Mouse (Mus musculus): Measurements from ENCODE around the gene Zc3hc1. TPM values are rescaled to one million over a fixed set of nuclear protein-coding genes. Genes with fewer than 3 reads are reported as not detected.

The Zc3hc1 gene
- polyA plus RNA-seq, 1 experiment from 2014 or later, result 44.0 TPM

DNA sequence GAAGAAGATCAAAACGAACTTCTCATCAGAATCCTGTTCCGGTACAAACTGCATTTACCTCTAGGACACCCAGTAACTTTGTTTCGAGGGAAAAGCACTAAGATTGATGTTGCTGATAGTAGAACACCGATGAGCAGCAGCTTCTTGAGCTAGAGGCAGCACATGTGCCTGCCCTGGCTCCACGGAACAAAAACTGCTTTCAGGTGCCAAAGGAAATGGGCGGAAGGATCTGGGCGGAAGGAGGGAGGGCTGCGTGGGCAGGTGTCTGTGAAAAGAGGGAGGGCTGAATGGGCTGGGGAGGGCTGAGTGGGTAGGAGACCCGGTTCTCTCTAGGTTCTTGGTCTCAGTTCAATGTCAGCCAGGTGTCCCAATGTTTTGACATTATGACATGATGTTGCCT, 39.5 kb downstream of the Zc3hc1 start:
- Histone ChIP-seq H3K4me1 (replicated peaks) (peaks cover 25% of the 10 kb centered on the region), H3K4me2 (no peak overlapping the region), H3K4me3 (no peak overlapping the region), H3K9me3 (replicated peaks) (no peaks in the 10 kb centered on the region), H3K27me3 (replicated peaks) (no peaks in the 10 kb centered on the region), H3K36me3 (no peaks in the 10 kb centered on the region), H3K27ac (ENCODE audit: poor library complexity, severe bottlenecking) (no peak overlapping the region), H3K9ac (no peak overlapping the region)
- 78% methylated on average over 9 of the region's 9 CpGs for WGBS
- no peak for ATAC-seq (ENCODE audit: insufficient number of reproducible peaks, low FRiP score)

DNA sequence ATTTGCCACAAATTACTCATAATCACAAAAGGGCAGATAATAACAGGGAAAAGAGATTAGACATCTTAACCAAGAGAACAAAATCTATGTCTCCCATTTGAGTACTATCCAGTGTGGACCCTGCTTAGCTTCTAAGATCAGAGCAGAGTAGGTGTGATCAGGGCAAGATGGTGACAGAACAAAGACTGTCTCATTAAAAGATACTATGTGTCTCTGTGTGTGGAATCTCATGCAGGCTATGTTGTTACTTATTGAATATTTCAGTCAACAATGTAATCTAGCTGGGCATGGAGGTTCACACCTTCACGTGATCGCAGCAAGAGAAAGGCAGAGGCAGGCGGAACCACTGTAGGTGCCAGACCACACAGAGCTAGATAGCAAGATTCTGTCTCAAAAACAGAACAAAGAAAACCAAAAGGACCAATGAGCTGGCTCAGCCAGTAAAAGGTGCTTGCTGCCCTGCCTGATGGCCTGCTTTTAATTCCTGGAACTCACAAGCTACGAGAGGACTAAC, 43.5 kb downstream of the Zc3hc1 start:
- Histone ChIP-seq H3K36me3 (no peaks in the 10 kb centered on the region), H3K27me3 (replicated peaks) (no peaks in the 10 kb centered on the region), H3K4me1 (replicated peaks) (no peaks in the 10 kb centered on the region), H3K27ac (ENCODE audit: poor library complexity, severe bottlenecking) (no peak overlapping the region), H3K9ac (no peak overlapping the region), H3K4me2 (no peak overlapping the region), H3K9me3 (replicated peaks) (no peaks in the 10 kb centered on the region), H3K4me3 (no peak overlapping the region)
- no peak for ATAC-seq (ENCODE audit: insufficient number of reproducible peaks, low FRiP score)
- WGBS, result 84% methylated on average over 4 of the region's 4 CpGs

DNA sequence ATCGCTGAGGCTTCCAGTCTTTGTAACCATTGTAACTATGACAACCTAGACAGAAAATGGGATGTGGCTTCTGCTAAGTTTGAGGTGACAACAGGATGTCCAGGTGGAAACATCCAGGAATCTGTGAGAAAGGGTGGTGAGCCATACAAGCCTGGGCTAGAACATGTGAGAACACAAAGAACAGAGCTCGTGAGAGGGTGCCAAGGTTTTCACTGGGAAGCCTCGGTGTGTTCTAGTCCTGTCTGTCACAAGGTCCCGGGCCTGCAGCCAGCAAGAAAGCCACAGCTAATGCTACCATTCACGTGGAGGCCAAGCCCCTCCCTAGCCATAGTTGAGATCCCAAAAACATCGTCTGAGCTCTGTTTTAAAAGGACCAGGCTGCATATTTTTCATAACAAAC, 44.1 kb downstream of the Zc3hc1 start:
- Histone ChIP-seq H3K4me1 (replicated peaks) (no peaks in the 10 kb centered on the region), H3K4me3 (no peak overlapping the region), H3K27me3 (replicated peaks) (no peaks in the 10 kb centered on the region), H3K9me3 (replicated peaks) (no peaks in the 10 kb centered on the region), H3K9ac (no peak overlapping the region), H3K4me2 (no peak overlapping the region), H3K27ac (ENCODE audit: poor library complexity, severe bottlenecking) (no peak overlapping the region), H3K36me3 (no peaks in the 10 kb centered on the region)
- 65% methylated on average over 6 of the region's 6 CpGs for WGBS
- ATAC-seq (ENCODE audit: insufficient number of reproducible peaks, low FRiP score), result no peak

DNA sequence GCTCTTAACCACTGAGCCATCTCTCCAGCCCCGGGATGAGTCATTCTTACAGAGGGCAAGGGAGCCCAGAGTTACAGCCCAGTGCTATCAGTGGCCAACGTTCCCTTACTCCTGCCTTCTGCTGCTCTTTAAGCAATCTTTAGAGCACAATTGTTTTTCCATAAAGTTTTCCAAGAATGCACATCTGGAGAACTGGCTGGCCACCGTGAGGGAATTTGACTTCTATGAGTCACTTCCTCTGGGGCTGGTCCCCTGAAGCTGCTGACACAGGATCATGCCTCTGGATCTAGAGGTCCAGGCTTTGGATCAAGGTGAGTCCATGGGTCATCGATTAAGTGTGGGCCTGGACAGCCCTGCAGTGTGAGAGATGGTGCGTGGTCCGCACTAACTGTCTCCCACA, 46.8 kb downstream of the Zc3hc1 start:
- H3K4me2 ChIP-seq, result no peak overlapping the region
- H3K27ac ChIP-seq (ENCODE audit: poor library complexity, severe bottlenecking), result peak overlapping the region; percentile 1; the same call in 1 of the 2 replicates
- no peaks in the 10 kb centered on the region for H3K9me3 ChIP-seq (replicated peaks)
- H3K27me3 ChIP-seq (replicated peaks), result no peaks in the 10 kb centered on the region
- H3K36me3 ChIP-seq, result no peaks in the 10 kb centered on the region
- 0 out of 2 replicates have a peak, but pooled peaks have one; percentile 51 for ATAC-seq (ENCODE audit: insufficient number of reproducible peaks, low FRiP score)
- no peak overlapping the region for H3K4me3 ChIP-seq
- H3K4me1 ChIP-seq (replicated peaks), result peaks cover 10% of the 10 kb centered on the region
- H3K9ac ChIP-seq, result no peak overlapping the region
- WGBS, result 60% methylated on average over 6 of the region's 6 CpGs

DNA sequence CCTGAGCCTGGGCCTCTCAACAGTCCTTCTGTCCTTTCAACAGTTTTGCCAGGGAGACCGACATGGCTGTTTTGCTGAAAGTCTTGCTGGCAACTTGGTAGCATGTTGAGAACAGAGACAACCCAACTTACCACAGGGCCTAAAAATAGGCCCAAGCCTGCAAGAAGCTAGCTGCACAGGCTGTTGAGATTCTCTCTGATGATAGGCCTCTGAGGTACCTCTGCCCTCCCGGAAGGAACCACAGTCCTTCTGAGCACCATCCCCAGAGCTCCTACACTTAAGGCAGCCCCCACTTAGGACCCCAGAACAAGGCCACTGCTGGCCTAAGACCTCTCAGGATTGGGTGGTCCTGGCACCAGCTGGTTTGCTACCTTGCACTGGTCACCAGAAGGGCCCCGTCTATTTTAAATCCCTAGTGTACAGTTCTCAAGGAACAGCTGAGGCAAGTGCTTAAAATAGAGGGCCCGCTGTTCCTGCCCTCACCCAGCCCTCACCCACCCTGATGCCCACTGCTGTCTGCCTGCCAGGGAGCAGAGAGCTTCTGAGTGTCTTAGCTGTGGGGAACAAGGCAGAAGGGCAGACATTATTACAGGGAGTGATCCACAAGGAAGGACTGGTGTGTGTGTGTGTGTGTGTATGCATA, 50.5 kb downstream of the Zc3hc1 start:
- 46% methylated on average over 4 of the region's 4 CpGs for WGBS
- H3K4me1 ChIP-seq (replicated peaks), result peaks cover 20% of the 10 kb centered on the region
- no peak overlapping the region for H3K4me2 ChIP-seq
- no peaks in the 10 kb centered on the region for H3K9me3 ChIP-seq (replicated peaks)
- peak overlapping the region; percentile 74 for H3K27ac ChIP-seq (ENCODE audit: poor library complexity, severe bottlenecking)
- no peaks in the 10 kb centered on the region for H3K36me3 ChIP-seq
- ATAC-seq (ENCODE audit: insufficient number of reproducible peaks, low FRiP score), result no peak
- no peaks in the 10 kb centered on the region for H3K27me3 ChIP-seq (replicated peaks)
- H3K9ac ChIP-seq, result 0 out of 2 replicates have a peak overlapping the region, but pooled peaks have one; percentile 4
- H3K4me3 ChIP-seq, result no peak overlapping the region

DNA sequence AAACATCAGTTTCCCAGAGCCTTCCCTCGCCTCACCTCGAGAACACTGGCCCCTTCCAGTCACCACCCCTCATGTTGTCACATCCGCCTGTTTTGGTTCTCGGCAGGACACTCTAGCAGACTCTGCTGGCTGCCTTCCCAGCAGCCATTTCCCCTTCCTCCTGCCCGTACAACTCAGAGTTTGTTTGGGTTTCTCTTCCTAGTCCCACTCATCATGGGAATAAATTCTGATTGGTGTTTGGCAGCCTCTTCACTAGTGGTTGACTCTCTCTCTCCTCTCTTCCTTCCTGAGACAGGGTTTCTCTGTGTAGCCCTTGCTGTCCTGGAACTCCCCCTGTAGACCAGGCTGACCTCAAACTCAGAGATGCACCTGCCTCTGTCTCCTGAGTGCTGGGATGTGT, 53.9 kb downstream of the Zc3hc1 start:
- 9% methylated on average over 5 of the region's 5 CpGs for WGBS
- H3K9me3 ChIP-seq (replicated peaks), result no peaks in the 10 kb centered on the region
- peak overlapping the region; percentile 30; the same call in 1 of the 2 replicates for H3K4me2 ChIP-seq
- H3K27me3 ChIP-seq (replicated peaks), result no peaks in the 10 kb centered on the region
- no peak overlapping the region for H3K4me3 ChIP-seq
- peak; percentile 77 for ATAC-seq (ENCODE audit: insufficient number of reproducible peaks, low FRiP score)
- H3K27ac ChIP-seq (ENCODE audit: poor library complexity, severe bottlenecking), result peak overlapping the region; percentile 66
- H3K9ac ChIP-seq, result no peak overlapping the region
- no peaks in the 10 kb centered on the region for H3K36me3 ChIP-seq
- H3K4me1 ChIP-seq (replicated peaks), result peaks cover 26% of the 10 kb centered on the region

DNA sequence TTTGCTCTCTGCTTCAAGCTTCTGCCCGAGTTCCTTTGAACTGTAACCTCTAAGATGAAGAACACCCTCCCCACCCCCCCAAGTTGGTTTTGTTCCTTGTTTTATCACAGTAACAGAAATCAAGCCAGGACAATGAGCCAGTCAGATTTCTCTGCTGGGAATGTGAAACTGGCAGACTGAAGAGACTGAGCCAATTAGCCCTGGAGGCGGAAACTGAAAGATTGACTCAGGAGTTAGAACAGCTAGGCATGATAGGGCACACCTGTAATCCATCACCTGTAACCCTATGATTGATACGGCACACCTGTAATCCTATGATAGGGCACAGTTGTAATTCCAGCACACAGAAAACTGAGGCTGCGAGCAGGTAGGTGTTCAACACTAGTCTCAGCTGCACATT, 58.6 kb downstream of the Zc3hc1 start:
- Histone ChIP-seq H3K4me3 (no peak overlapping the region), H3K27ac (ENCODE audit: poor library complexity, severe bottlenecking) (no peak overlapping the region), H3K4me1 (replicated peaks) (peaks cover 14% of the 10 kb centered on the region; the same call in 1 of the 2 replicates), H3K36me3 (no peaks in the 10 kb centered on the region), H3K9me3 (replicated peaks) (no peaks in the 10 kb centered on the region), H3K4me2 (no peak overlapping the region), H3K9ac (no peak overlapping the region), H3K27me3 (replicated peaks) (no peaks in the 10 kb centered on the region)
- 60% methylated on average over 4 of the region's 4 CpGs for WGBS
- ATAC-seq (ENCODE audit: insufficient number of reproducible peaks, low FRiP score), result no peak

DNA sequence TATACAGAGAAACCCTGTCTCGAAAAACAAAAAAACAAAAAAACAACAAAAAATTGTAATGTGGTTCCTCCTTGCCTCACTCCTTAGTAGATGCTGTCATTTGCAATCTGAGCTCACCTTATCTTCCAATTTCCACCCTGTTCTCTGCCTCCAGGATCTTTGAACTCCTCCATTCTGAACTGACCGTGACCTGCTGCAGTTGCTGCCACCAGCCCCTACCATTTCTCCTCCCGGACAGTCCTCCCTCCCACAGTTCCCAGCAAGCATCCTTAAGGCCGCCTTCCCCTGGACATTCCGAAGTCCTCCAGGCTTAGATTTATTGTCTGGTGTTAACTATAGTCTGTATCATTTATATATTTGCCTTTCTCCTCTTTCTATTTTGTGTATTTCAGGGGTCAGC, 60.1 kb downstream of the Zc3hc1 start:
- no peak overlapping the region for H3K9ac ChIP-seq
- ATAC-seq (ENCODE audit: insufficient number of reproducible peaks, low FRiP score), result no peak

DNA sequence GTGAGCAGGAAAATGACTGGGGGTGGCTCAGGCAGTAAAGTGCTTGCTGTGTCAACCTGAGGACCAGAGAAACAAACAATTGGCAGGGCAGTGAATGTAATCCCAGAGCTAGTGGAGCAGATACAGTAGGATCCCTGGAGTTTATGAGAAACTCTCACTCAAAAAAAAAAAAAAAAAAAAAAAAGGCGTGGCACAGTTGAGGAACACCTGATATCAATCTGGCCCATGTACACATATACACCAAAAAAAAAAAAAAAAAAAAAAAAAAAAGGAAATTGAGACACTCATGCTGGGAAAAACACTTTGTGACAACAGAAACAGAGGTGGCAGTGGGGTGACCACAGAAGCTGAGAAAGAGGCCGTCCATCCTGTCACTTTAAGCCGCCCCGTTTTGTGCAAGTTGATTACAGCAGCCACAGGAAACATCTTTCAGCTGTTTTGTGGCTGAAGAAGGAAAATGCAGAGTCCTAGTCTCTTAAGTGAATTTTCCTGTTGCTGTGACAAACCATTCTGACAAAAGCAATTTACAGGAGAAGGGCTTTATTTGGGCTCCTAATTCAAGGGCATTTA, 64.8 kb downstream of the Zc3hc1 start:
- no peak overlapping the region for H3K9ac ChIP-seq
- H3K27me3 ChIP-seq (replicated peaks), result no peaks in the 10 kb centered on the region
- no peak overlapping the region for H3K4me2 ChIP-seq
- no peak overlapping the region for H3K4me3 ChIP-seq
- no peaks in the 10 kb centered on the region for H3K36me3 ChIP-seq
- 62% methylated on average over 4 of the region's 4 CpGs for WGBS
- H3K27ac ChIP-seq (ENCODE audit: poor library complexity, severe bottlenecking), result 0 out of 2 replicates have a peak overlapping the region, but pooled peaks have one; percentile 16
- no peaks in the 10 kb centered on the region for H3K9me3 ChIP-seq (replicated peaks)
- peaks cover 8% of the 10 kb centered on the region for H3K4me1 ChIP-seq (replicated peaks)
- ATAC-seq (ENCODE audit: insufficient number of reproducible peaks, low FRiP score), result no peak

More for the DNA sequence above, 60.1 kb downstream of the Zc3hc1 start:
- Histone ChIP-seq H3K9me3 (replicated peaks) (no peaks in the 10 kb centered on the region), H3K4me3 (no peak overlapping the region), H3K4me2 (no peak overlapping the region), H3K27me3 (replicated peaks) (no peaks in the 10 kb centered on the region), H3K4me1 (replicated peaks) (peaks cover 14% of the 10 kb centered on the region), H3K27ac (ENCODE audit: poor library complexity, severe bottlenecking) (no peak overlapping the region), H3K36me3 (no peaks in the 10 kb centered on the region)
- 62% methylated on average over 5 of the region's 5 CpGs for WGBS

DNA sequence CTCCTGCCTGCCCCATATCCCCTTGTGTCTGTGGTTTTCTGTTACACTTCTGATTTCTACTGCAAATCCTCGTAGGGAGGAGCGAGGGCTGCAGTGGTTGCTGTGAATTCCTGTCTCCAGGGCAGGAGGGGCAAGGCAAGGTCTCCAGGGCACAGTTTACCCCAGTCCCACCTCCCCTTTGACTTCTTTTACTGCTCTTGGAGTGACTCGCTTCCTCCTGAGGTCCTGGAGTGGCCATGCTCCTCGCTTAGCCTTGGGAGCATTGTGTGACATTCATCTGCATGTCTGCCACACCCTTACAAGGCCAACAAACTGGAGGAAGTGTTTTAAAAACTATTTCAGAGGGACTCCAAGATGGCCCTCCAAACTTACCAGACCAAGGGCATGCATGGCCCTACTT, 69.8 kb downstream of the Zc3hc1 start:
- H3K27ac ChIP-seq (ENCODE audit: poor library complexity, severe bottlenecking), result no peak overlapping the region

DNA sequence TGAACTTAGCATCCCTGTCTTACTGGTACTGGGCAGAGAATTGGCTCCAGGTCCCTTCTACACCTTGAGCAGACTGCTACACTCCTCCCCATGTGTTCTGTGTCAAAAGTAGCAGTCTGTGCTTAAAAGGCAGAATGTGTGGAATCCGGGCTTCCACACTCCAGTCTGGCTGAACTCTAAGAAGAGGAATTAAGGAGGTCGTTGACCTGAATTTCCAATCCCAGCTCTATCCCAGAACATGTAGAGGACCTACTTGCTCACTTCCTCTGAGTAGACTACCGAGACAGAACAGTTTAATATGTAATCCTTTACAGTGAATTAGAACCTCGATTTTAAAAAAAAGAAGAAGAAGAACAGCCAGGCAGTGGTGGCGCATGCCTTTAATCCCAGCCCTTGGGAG, 71.6 kb downstream of the Zc3hc1 start:
- Histone ChIP-seq H3K9ac (no peak overlapping the region), H3K9me3 (replicated peaks) (no peaks in the 10 kb centered on the region), H3K27ac (ENCODE audit: poor library complexity, severe bottlenecking) (no peak overlapping the region), H3K4me1 (replicated peaks) (no peaks in the 10 kb centered on the region), H3K4me3 (no peak overlapping the region), H3K36me3 (no peaks in the 10 kb centered on the region), H3K27me3 (replicated peaks) (no peaks in the 10 kb centered on the region), H3K4me2 (no peak overlapping the region)
- 79% methylated on average over 5 of the region's 5 CpGs for WGBS
- no peak for ATAC-seq (ENCODE audit: insufficient number of reproducible peaks, low FRiP score)

More for the DNA sequence above, 69.8 kb downstream of the Zc3hc1 start:
- WGBS, result 56% methylated on average over 4 of the region's 4 CpGs
- ATAC-seq (ENCODE audit: insufficient number of reproducible peaks, low FRiP score), result no peak
- Histone ChIP-seq H3K4me3 (no peak overlapping the region), H3K9me3 (replicated peaks) (no peaks in the 10 kb centered on the region), H3K36me3 (no peaks in the 10 kb centered on the region), H3K4me1 (replicated peaks) (no peaks in the 10 kb centered on the region), H3K9ac (no peak overlapping the region), H3K4me2 (no peak overlapping the region), H3K27me3 (replicated peaks) (no peaks in the 10 kb centered on the region)

Measured in heart, embryonic 12.5 days (tissue).